20 mouse cellular contexts compared by ENCODE assay signal in genomic region chr1:154805742-154806141, GRCm38 (mm10).
DNase-seq lines count a peak whose midpoint lies in the region; ATAC-seq lines count a peak whose summit lies in the region.
"Had no signal": no experiment of that assay in that cellular context is flagged by ENCODE, and none has a peak within 500 bp of the region (broad histone marks: within the 10 kb centered on the region; RNA-seq: fewer than 3 reads in every experiment).

No protein-coding gene starts in this region.

- H3K9ac ChIP-seq in forebrain, embryonic 14.5 days (ENCODE audit: low read length): no peak overlapping the region
- no peak overlapping the region for H3K9ac ChIP-seq in forebrain, embryonic 12.5 days
- H3K9ac ChIP-seq: embryonic facial prominence, embryonic 13.5 days; lung, embryonic 14.5 days had no signal

- intact Hi-C loops in left cerebral cortex, postnatal 4 days (cut with DNase I): no loop called here

- ATAC-seq in forebrain, embryonic 14.5 days: peak; percentile 61; the same call in 1 of the 2 replicates
- no peak for ATAC-seq in forebrain, embryonic 12.5 days (ENCODE audit: low FRiP score)

- H3K4me3 ChIP-seq in forebrain, embryonic 14.5 days (ENCODE audit: low read depth, low read length): no peak overlapping the region
- no peak overlapping the region for H3K4me3 ChIP-seq in forebrain, embryonic 12.5 days (replicated peaks)
- H3K4me3 ChIP-seq: embryonic facial prominence, embryonic 13.5 days; limb, embryonic 10.5 days had no signal

- peak; percentile 73 for DNase-seq in forebrain, embryonic 14.5 days (ENCODE audit: low spot score)
- peak; percentile 60 for DNase-seq in left cerebral cortex, postnatal 4 days
- DNase-seq in left cerebral cortex, adult 8-10 months (ENCODE audit: low spot score in 2 of 2): no peak
- DNase-seq in cerebellum, adult 9-11 months: peak; percentile 69
- peak; percentile 69 for DNase-seq in layer of hippocampus, adult 9-11 months
- no peak for DNase-seq in thymus, postnatal 36 days
- no peak for DNase-seq in kidney, adult 8-10 months
- DNase-seq: adrenal gland, postnatal 25 days; gastrocnemius, postnatal 14 days; heart, adult 18-20 months; heart, postnatal 36 days; kidney, adult 11 months; kidney, postnatal 14 days; lung, embryonic 14.5 days; lung, postnatal 36 days; retina, postnatal 1 day had no signal

- peak overlapping the region; percentile 14; the same call in 1 of the 2 replicates for H3K27ac ChIP-seq in forebrain, embryonic 14.5 days (ENCODE audit: low read depth, low read length)
- no peak overlapping the region for H3K27ac ChIP-seq in forebrain, embryonic 12.5 days
- H3K27ac ChIP-seq: embryonic facial prominence, embryonic 13.5 days; limb, embryonic 10.5 days had no signal

- H3K9me3 ChIP-seq in forebrain, embryonic 14.5 days (replicated peaks; ENCODE audit: control insufficient read depth, low read length): no peaks in the 10 kb centered on the region
- H3K9me3 ChIP-seq in forebrain, embryonic 12.5 days: no peaks in the 10 kb centered on the region
- H3K9me3 ChIP-seq: embryonic facial prominence, embryonic 13.5 days; limb, embryonic 10.5 days had no signal

- H3K4me1 ChIP-seq in forebrain, embryonic 14.5 days (ENCODE audit: control insufficient read depth, insufficient read depth, low read length): no peaks in the 10 kb centered on the region
- no peaks in the 10 kb centered on the region for H3K4me1 ChIP-seq in forebrain, embryonic 12.5 days
- H3K4me1 ChIP-seq: embryonic facial prominence, embryonic 13.5 days; limb, embryonic 10.5 days had no signal

- no peaks in the 10 kb centered on the region for H3K36me3 ChIP-seq in forebrain, embryonic 14.5 days (ENCODE audit: control insufficient read depth, insufficient read depth, low read length)
- no peaks in the 10 kb centered on the region for H3K36me3 ChIP-seq in forebrain, embryonic 12.5 days (replicated peaks)
- H3K36me3 ChIP-seq: embryonic facial prominence, embryonic 13.5 days; limb, embryonic 10.5 days had no signal

- no peaks in the 10 kb centered on the region for H3K27me3 ChIP-seq in forebrain, embryonic 14.5 days (replicated peaks; ENCODE audit: control insufficient read depth, insufficient read depth, low read length)
- H3K27me3 ChIP-seq in forebrain, embryonic 12.5 days: no peaks in the 10 kb centered on the region
- H3K27me3 ChIP-seq: CH12.LX; embryonic facial prominence, embryonic 13.5 days had no signal

- WGBS in forebrain, embryonic 14.5 days: 72% methylated on average over 1 of the region's 1 CpGs
- 97% methylated on average over 1 of the region's 1 CpGs for WGBS in forebrain, embryonic 12.5 days

- H3K4me2 ChIP-seq in forebrain, embryonic 14.5 days (ENCODE audit: low read length): no peak overlapping the region
- no peak overlapping the region for H3K4me2 ChIP-seq in forebrain, embryonic 12.5 days
- H3K4me2 ChIP-seq: embryonic facial prominence, embryonic 13.5 days; lung, embryonic 14.5 days had no signal

Comparison
In these comparisons a context has a peak if more than half of its experiments do, and no peak if none do; other contexts are left out.
1. DNase-seq: peak in forebrain, embryonic 14.5 days (single experiment), left cerebral cortex, postnatal 4 days (single experiment), cerebellum, adult 9-11 months (single experiment) and layer of hippocampus, adult 9-11 months (single experiment); none in left cerebral cortex, adult 8-10 months (0 of 2), thymus, postnatal 36 days (0 of 2) and kidney, adult 8-10 months (0 of 2).